Mouse (Mus musculus) T-cell, adult 2 months (primary cell): ENCODE measurements around the gene Cd209c.

Experiments
- DNase-seq: peaks from one replicate; pipeline ENCODE4 v3.0.0; 2022; ENCODE audit warnings: low spot score

Cd209c gene

GRCm38 (mm10) chr8:3954646-3955045, at the start of gene Cd209c:
Cd209c (minus strand) TSS chr8:3954746.
- DNase-seq, result no peak

GRCm38 (mm10) chr8:3994219-3994618, 39.7 kb upstream of the Cd209c start:
- DNase-seq, result no peak

- no peak for DNase-seq
Measured at GRCm38 (mm10) chr8:3956037-3956436, 1.5 kb upstream of the Cd209c start.

- DNase-seq, result no peak
Measured at GRCm38 (mm10) chr8:3940023-3940422, 14.5 kb downstream of the Cd209c start.

- no peak for DNase-seq
Measured at GRCm38 (mm10) chr8:3926744-3927143, 27.8 kb downstream of the Cd209c start, which contains the start of gene Cd209b. Cd209b (minus strand) TSS chr8:3926844.
